Mouse (Mus musculus): Measurements from ENCODE around the gene Otp. TPM values are rescaled to one million over a fixed set of nuclear protein-coding genes. Genes with fewer than 3 reads are reported as not detected.

The Otp gene
- total RNA-seq, 1 experiment from 2014 or later = not detected

Other genes starting within 250 kb of the Otp start
- gene Tbca, start 86.7 kb upstream of the Otp start, total RNA-seq (2021) = 209 and 213 TPM in 2 replicates
- gene Wdr41, start 100.7 kb downstream of the Otp start, total RNA-seq (2021) = 17.2 and 19.5 TPM in 2 replicates